ENCODE assay signal across 26 mouse cellular contexts in the genomic region with DNA sequence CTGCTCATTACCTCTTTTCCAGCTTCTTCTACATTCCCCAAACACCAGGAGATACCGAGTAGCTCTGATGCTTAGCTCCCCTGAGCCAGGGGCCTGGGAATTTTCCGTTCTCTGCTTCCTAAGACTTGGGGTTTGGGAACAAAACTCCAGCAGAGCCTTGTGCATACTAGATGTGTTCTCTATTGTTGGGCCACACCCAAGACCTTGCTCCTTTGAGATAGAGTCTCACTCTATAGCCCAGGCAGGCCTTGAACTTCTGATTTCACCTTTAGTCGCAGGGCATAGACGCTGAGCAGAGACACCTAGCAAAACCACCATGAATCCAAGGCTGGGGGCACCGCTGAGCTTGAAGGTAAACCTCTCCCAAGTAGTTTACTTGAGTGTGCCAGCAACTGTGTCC.
"Had no signal": no experiment of that assay in that cellular context is flagged by ENCODE, and none has a peak within 500 bp of the region (broad histone marks: within the 10 kb centered on the region; RNA-seq: fewer than 3 reads in every experiment).

No protein-coding gene starts in this region.

- H3K4me1 ChIP-seq: heart, embryonic 13.5 days; heart, embryonic 15.5 days; hindbrain, embryonic 13.5 days; limb, embryonic 10.5 days; limb, embryonic 12.5 days; liver, embryonic 13.5 days; liver, embryonic 15.5 days had no signal

- DNase-seq: gastrocnemius, postnatal 14 days; gastrocnemius, postnatal 36 days; heart, adult 11 months; heart, adult 2 months; heart, postnatal 14 days; heart, postnatal 36 days; kidney, adult 11 months; kidney, adult 2 months; kidney, postnatal 10 days; kidney, postnatal 25 days; kidney, postnatal 4 days; liver; liver, embryonic 13.5 days had no signal

- H3K4me3 ChIP-seq: heart, adult 2 months; heart, embryonic 13.5 days; heart, embryonic 15.5 days; hindbrain, embryonic 13.5 days; hindbrain, embryonic 15.5 days; layer of hippocampus, adult 2 months; left cerebral cortex, adult 2 months; limb, embryonic 10.5 days; limb, embryonic 12.5 days; liver, embryonic 13.5 days; liver, embryonic 15.5 days had no signal

- H3K27ac ChIP-seq: heart, adult 2 months; heart, embryonic 13.5 days; heart, embryonic 15.5 days; hindbrain, embryonic 13.5 days; hindbrain, embryonic 15.5 days; hindbrain, postnatal 0 days; layer of hippocampus, adult 2 months; left cerebral cortex, adult 2 months; limb, embryonic 10.5 days; limb, embryonic 12.5 days; liver, embryonic 13.5 days; liver, embryonic 15.5 days had no signal

- H3K9me3 ChIP-seq: heart, embryonic 15.5 days; hindbrain, embryonic 13.5 days; hindbrain, embryonic 15.5 days; limb, embryonic 10.5 days had no signal

- H3K9ac ChIP-seq: heart, embryonic 13.5 days; heart, embryonic 15.5 days; hindbrain, embryonic 13.5 days; hindbrain, embryonic 15.5 days; limb, embryonic 12.5 days; liver, embryonic 13.5 days; liver, embryonic 15.5 days had no signal

- ATAC-seq: hindbrain, postnatal 0 days; intestine, embryonic 16.5 days had no signal

- H3K4me2 ChIP-seq: heart, embryonic 11.5 days; heart, embryonic 13.5 days; heart, embryonic 15.5 days; hindbrain, embryonic 13.5 days; hindbrain, embryonic 15.5 days; limb, embryonic 12.5 days; liver, embryonic 11.5 days; liver, embryonic 13.5 days; liver, embryonic 15.5 days had no signal

- H3K27me3 ChIP-seq: heart, embryonic 13.5 days; heart, embryonic 15.5 days; hindbrain, embryonic 13.5 days; hindbrain, embryonic 15.5 days; liver, embryonic 13.5 days; liver, embryonic 15.5 days had no signal

- H3K36me3 ChIP-seq: heart, embryonic 13.5 days; heart, embryonic 15.5 days; hindbrain, embryonic 13.5 days; hindbrain, embryonic 15.5 days; limb, embryonic 10.5 days; limb, embryonic 12.5 days; liver, embryonic 13.5 days; liver, embryonic 15.5 days had no signal
